Mouse (Mus musculus) megakaryocyte, adult 5-6 weeks (primary cell): ENCODE results near the gene Sox2. TPM values are rescaled to one million over a fixed set of nuclear protein-coding genes. Genes with fewer than 3 reads are reported as not detected.

ENCODE experiments used
- ATAC-seq: 2 replicates; pipeline ENCODE4 v1.8.0; 2016; ENCODE audit warnings: mild to moderate bottlenecking, inconsistent platforms; ENCODE audit not compliant: poor library complexity, severe bottlenecking
- total RNA-seq, 2 experiments: library from RNA; stranded (forward) in 1 of 2; stranded (reverse) in 1 of 2; fragments of 153-499, 151-499 nt in 1 of 2; fragments of 221-1000, 200-1000 nt in 1 of 2; gene quantifications; 2 replicates each; pipeline versions ENCODE4 v1.2.3 to v1.2.4; 2015 to 2017

Gene Sox2
- total RNA-seq, 2 experiments from 2014 or later, result not detected

GRCm38 (mm10) chr3:34643067-34643466 is 7.1 kb upstream of the Sox2 start:
- no peak for ATAC-seq

DNA sequence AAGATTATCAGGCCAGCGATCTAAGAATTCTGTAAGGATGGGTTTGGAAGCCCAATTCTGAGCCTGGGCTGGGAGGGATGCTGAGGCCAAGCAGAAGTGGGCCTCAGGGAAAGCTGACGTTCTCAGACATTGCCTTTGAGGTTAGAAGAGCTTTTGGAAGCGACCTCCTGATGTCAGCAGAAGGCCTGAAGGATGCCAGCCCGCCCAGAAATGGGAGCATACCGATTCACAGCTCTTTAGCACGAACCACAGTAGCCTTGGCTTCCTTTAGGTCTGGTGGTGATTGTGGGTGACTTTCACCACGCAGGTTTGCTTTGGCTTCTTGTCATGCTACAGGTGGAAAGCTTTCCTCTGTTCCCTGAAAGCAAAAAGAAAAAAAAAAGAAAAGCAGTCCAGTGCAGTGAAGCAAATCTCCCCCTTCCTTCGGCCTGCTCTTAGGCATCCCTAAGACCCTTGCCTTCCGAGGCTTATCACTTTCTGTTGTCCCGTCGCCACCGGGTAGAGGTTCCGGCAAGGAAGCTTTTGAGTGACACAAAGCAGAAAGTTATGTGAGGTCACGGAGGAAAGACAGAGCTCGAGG is 6.6 kb upstream of the Sox2 start:
- ATAC-seq, result no peak

GRCm38 (mm10) chr3:34646169-34646568 is 4.0 kb upstream of the Sox2 start:
- ATAC-seq, result no peak

DNA sequence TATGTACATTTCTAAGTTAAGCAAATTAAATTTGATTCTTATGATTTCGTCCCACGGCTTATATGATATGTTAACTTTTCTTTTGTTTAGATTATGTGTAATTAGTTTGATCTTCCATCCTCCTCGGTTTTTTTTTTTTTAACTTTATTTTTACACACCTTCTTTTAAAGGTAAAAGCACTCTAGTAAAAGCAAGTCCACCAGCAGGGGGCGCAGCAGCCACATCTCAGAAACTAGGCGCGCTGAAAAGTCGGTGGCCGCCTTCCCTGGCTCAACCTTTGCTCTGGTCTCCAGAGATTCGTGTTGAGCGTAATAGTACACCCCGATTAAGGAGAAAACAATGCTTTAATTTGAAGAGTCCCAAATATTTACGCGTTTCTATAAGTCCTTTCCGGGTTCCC is 2.5 kb upstream of the Sox2 start:
- no peak for ATAC-seq

DNA sequence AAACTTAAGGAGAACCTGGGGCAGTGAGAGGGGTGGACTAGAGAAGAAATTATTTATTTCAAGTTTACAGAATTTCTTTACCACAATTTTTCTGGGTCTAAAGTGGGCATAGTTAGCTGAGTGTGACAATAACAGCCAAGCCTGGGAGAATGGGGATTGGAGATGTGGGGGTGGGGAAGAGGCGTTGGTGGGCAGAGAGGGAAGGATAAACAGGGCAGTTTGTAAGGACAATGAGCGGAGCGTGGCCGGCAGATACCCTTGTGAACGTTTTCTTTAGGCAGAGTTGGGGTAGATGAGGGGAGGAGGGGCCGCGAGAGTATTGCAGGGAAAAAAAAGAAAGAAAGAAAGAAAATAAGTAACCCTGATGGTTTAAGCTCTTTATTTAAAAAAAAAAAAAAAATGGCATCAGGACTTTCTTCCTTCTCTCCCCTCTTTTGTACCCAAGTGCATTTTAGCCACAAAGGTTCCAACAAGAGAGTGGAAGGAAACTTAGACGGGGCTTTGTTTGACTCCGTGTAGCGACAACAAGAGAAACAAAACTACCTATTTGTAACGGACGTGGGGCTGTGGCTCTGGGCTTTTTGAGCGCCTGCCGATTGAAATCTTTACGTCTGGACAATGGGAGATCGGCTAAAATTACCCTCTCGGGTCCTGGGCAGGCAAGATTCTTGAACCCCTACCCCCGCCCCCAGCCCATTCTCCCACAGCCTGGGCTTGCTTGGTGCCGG is 1.9 kb upstream of the Sox2 start:
- no peak for ATAC-seq

- no peak for ATAC-seq
Measured at GRCm38 (mm10) chr3:34648833-34649719, 1.1 kb upstream of the Sox2 start.

GRCm38 (mm10) chr3:34650621-34651361 is 586 bp downstream of the Sox2 start:
- ATAC-seq, result no peak

DNA sequence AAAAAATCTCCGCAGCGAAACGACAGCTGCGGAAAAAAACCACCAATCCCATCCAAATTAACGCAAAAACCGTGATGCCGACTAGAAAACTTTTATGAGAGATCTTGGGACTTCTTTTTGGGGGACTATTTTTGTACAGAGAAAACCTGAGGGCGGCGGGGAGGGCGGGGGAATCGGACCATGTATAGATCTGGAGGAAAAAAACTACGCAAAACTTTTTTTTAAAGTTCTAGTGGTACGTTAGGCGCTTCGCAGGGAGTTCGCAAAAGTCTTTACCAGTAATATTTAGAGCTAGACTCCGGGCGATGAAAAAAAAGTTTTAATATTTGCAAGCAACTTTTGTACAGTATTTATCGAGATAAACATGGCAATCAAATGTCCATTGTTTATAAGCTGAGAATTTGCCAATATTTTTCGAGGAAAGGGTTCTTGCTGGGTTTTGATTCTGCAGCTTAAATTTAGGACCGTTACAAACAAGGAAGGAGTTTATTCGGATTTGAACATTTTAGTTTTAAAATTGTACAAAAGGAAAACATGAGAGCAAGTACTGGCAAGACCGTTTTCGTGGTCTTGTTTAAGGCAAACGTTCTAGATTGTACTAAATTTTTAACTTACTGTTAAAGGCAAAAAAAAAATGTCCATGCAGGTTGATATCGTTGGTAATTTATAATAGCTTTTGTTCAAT is 1.4 kb downstream of the Sox2 start:
- no peak for ATAC-seq

GRCm38 (mm10) chr3:34652616-34653015 is 2.4 kb downstream of the Sox2 start:
- no peak for ATAC-seq

DNA sequence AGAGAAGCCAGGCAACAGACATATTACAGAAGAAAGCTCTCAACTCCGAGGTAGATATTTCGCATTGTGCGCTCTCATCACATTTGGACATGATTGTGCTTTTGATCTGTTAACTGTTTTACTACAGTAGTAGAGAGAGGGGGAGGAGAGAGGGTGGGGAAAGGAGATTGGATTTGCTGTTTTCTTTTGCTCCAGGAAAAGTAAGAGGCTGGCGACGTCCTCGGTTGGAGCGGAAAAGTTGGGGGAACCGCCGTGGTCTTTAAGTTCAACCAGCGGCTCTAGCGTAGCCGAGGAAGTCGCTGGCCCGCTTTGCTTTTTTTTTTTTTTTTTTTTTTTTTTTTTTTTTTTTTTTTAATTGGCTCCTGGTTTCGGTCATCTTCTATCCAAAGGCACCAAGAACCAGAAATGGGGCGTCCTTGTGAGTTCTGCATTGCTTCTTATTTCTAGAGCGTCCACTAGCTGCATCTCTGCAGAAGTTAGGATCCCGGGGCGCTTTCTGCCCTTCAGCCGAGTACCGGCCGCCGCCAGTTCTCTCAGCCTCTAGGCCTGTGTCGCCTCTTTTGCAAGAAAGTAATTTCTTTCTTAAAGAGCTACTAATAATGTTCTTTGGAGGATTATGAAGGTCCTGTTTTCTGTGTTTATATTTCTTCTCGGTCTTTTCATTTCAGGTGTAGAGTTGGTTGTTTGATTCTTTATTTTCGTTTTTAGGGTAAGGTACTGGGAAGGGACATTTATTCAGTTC is 3.2 kb downstream of the Sox2 start:
- no peak for ATAC-seq

GRCm38 (mm10) chr3:34653977-34654500 is 3.8 kb downstream of the Sox2 start:
- ATAC-seq, result no peak

- no peak for ATAC-seq
Measured at GRCm38 (mm10) chr3:34654781-34655180, 4.6 kb downstream of the Sox2 start.

DNA sequence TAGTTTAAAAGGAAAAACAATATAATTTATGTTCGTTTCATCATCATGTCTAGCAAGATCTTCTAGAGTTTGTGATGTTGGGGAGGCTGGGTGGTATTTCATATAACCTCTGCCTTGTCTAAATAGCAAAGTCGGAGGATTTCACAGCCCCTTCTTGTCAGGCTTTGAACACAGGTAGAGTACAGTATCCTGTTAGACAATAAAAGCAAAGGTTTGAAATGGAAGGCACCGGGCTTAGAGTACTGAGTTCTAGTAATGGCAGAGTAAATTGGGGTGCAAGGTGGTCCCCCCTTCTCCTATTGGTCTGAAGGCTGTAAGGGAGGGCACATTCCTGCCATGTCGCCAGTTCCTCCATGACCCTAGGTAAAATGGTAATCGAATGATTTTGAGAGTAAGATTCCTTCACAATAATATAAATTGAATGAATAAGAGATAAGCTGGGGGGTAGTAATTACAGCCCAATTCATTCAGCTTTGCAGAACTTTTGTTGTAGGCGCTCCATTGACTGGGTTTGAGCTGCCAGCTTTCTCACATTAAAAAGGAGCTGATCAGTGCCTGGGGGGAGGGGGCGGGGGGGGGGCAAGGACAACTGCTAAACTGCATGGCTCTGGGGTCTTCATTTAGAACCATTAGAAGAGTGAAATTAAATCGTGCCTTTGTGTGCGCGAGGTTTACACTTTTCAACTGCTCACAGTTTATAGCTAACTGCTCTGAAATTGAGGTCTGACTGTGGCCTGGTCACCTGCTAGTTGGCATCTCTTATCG is 5.3 kb downstream of the Sox2 start:
- no peak for ATAC-seq

- ATAC-seq, result no peak
Measured at GRCm38 (mm10) chr3:34656153-34656552, 5.9 kb downstream of the Sox2 start.

- ATAC-seq, result no peak
Measured at GRCm38 (mm10) chr3:34656813-34657700, 6.9 kb downstream of the Sox2 start.

- ATAC-seq, result no peak
Measured at GRCm38 (mm10) chr3:34657701-34658090, 7.5 kb downstream of the Sox2 start.

- no peak for ATAC-seq
Measured at GRCm38 (mm10) chr3:34658241-34658965, 8.2 kb downstream of the Sox2 start.
